Mouse (Mus musculus) kidney, postnatal 0 days (tissue): ENCODE results near the gene Edc3. TPM values are rescaled to one million over a fixed set of nuclear protein-coding genes. Genes with fewer than 3 reads are reported as not detected.

Source experiments
- ATAC-seq: fragments of 200-750 bp; cut with Nextera tagmentation; replicated peaks from 2 replicates; pipeline ENCODE4 v1.8.0; 2017; ENCODE audit warnings: low read depth, moderate number of reproducible peaks, moderate TSS enrichment, moderate library complexity; ENCODE audit not compliant: low FRiP score
- DNase-seq: peaks from one replicate; pipeline ENCODE4 v3.0.0-alpha.2; 2016; ENCODE audit warnings: low spot score
- H3K27ac ChIP-seq: fragments of 300-500 bp; sonication (generic); 2 replicates; pipeline ENCODE4 v1.5.1; 2014; ENCODE audit warnings: mild to moderate bottlenecking
- H3K27me3 ChIP-seq: fragments of 300-500 bp; sonication (generic); 2 replicates; pipeline ENCODE4 v1.6.1; 2014; ENCODE audit warnings: low read length, mixed read lengths; ENCODE audit not compliant: insufficient read depth
- H3K36me3 ChIP-seq: fragments of 300-500 bp; sonication (generic); 2 replicates; pipeline ENCODE4 v1.6.1; 2014; ENCODE audit warnings: low read length, mixed read lengths; ENCODE audit not compliant: insufficient read depth
- H3K4me1 ChIP-seq: fragments of 300-500 bp; sonication (generic); replicated peaks from 2 replicates; pipeline ENCODE4 v1.6.1; 2014; ENCODE audit warnings: antibody characterized with exemption, low read length, mixed read lengths; ENCODE audit not compliant: insufficient read depth
- H3K4me2 ChIP-seq: fragments of 300-500 bp; sonication (generic); 2 replicates; pipeline ENCODE4 v1.6.1; 2014; ENCODE audit warnings: mild to moderate bottlenecking, low read length, moderate library complexity, mixed read lengths
- H3K4me3 ChIP-seq: fragments of 300-500 bp; sonication (generic); replicated peaks from 2 replicates; pipeline ENCODE4 v1.5.1; 2014; ENCODE audit warnings: low read depth, low read length
- H3K9ac ChIP-seq: fragments of 300-500 bp; sonication (generic); 2 replicates; pipeline ENCODE4 v1.6.1; 2014; ENCODE audit warnings: low read depth, low read length
- H3K9me3 ChIP-seq: fragments of 300-500 bp; sonication (generic); replicated peaks from 2 replicates; pipeline ENCODE4 v1.6.1; 2016; ENCODE audit warnings: low read length, inconsistent platforms, mixed read lengths
- CTCF ChIP-seq: IDR thresholded peaks from 2 replicates; pipeline ENCODE4 v1.5.1; 2016; ENCODE audit warnings: antibody characterized with exemption, low read depth, mild to moderate bottlenecking, moderate library complexity
- WGBS: fragments of 180-500 bp; shearing (Covaris S2); extraction: QIAGEN DNeasy Blood & Tissue Kit; methylation state at CpG from one replicate; pipeline ENCODE4 v1.1.7; 2014; 5-methylcytosine and 5-hydroxymethylcytosine counted together
- polyA plus RNA-seq: library from polyadenylated mRNA; unstranded; fragments of >200 nt; fragmentation: Nextera tagmentation; extraction: Ambion mirVana; gene quantifications from 2 replicates; pipeline ENCODE4 v1.2.1, GENCODE M21; 2015

The Edc3 gene
- polyA plus RNA-seq, 1 experiment from 2014 or later = 23.1 TPM

GRCm38 (mm10) chr9:57712194-57712593, 3.9 kb downstream of the Edc3 start:
- 72% methylated on average over 2 of the region's 2 CpGs for WGBS
- Histone ChIP-seq H3K4me1 (peaks cover 7% of the 10 kb centered on the region; the same call in 1 of the 2 replicates), H3K9me3 (no peaks in the 10 kb centered on the region), H3K27me3 (no peaks in the 10 kb centered on the region), H3K27ac (no peak overlapping the region), H3K9ac (no peak overlapping the region), H3K36me3 (peaks cover 26% of the 10 kb centered on the region), H3K4me2 (no peak overlapping the region), H3K4me3 (no peak overlapping the region)
- DNase-seq (no peak), ATAC-seq (no peak)
- peak; percentile 38; the same call in 1 of the 2 replicates for TF ChIP-seq CTCF

GRCm38 (mm10) chr9:57718408-57718807, 10.1 kb downstream of the Edc3 start:
- H3K4me2 ChIP-seq = no peak overlapping the region
- ATAC-seq (no peak), DNase-seq (no peak)
- no peaks in the 10 kb centered on the region for H3K9me3 ChIP-seq
- WGBS = 90% methylated on average over 7 of the region's 7 CpGs
- no peak overlapping the region for H3K4me3 ChIP-seq
- H3K36me3 ChIP-seq = peaks cover 41% of the 10 kb centered on the region
- H3K27ac ChIP-seq = no peak overlapping the region
- H3K27me3 ChIP-seq = no peaks in the 10 kb centered on the region
- H3K4me1 ChIP-seq = no peaks in the 10 kb centered on the region
- no peak for TF ChIP-seq CTCF
- no peak overlapping the region for H3K9ac ChIP-seq

- H3K36me3 ChIP-seq = peaks cover 28% of the 10 kb centered on the region
Measured at GRCm38 (mm10) chr9:57720736-57721135, 12.4 kb downstream of the Edc3 start.

GRCm38 (mm10) chr9:57722371-57722770, 14.0 kb downstream of the Edc3 start:
- no peak overlapping the region for H3K4me3 ChIP-seq
- DNase-seq = no peak
- no peaks in the 10 kb centered on the region for H3K9me3 ChIP-seq
- peaks cover 23% of the 10 kb centered on the region; the same call in 1 of the 2 replicates for H3K36me3 ChIP-seq
- no peaks in the 10 kb centered on the region for H3K27me3 ChIP-seq
- no peak overlapping the region for H3K4me2 ChIP-seq
- TF ChIP-seq CTCF = no peak
- H3K27ac ChIP-seq = no peak overlapping the region
- H3K9ac ChIP-seq = no peak overlapping the region
- no peak for ATAC-seq
- 91% methylated on average over 1 of the region's 1 CpGs for WGBS
- no peaks in the 10 kb centered on the region for H3K4me1 ChIP-seq

More at GRCm38 (mm10) chr9:57720736-57721135, 12.4 kb downstream of the Edc3 start:
- Histone ChIP-seq H3K27ac (no peak overlapping the region), H3K4me1 (no peaks in the 10 kb centered on the region), H3K4me2 (no peak overlapping the region), H3K4me3 (no peak overlapping the region), H3K9ac (no peak overlapping the region), H3K9me3 (no peaks in the 10 kb centered on the region), H3K27me3 (no peaks in the 10 kb centered on the region)
- TF ChIP-seq CTCF = no peak
- WGBS = 90% methylated on average over 3 of the region's 3 CpGs
- DNase-seq = no peak
- ATAC-seq = no peak

GRCm38 (mm10) chr9:57723315-57723715, 15.0 kb downstream of the Edc3 start:
- no peaks in the 10 kb centered on the region for H3K27me3 ChIP-seq
- H3K9ac ChIP-seq = no peak overlapping the region
- H3K36me3 ChIP-seq = peaks cover 20% of the 10 kb centered on the region; the same call in 1 of the 2 replicates
- 0 out of 2 replicates have a peak overlapping the region, but pooled peaks have one; percentile 19 for H3K27ac ChIP-seq
- no peak overlapping the region for H3K4me3 ChIP-seq
- no peaks in the 10 kb centered on the region for H3K9me3 ChIP-seq
- TF ChIP-seq CTCF = no peak
- peak; percentile 9 for DNase-seq
- 72% methylated on average over 5 of the region's 5 CpGs for WGBS
- H3K4me1 ChIP-seq = no peaks in the 10 kb centered on the region
- H3K4me2 ChIP-seq = no peak overlapping the region
- no peak for ATAC-seq

GRCm38 (mm10) chr9:57723796-57724195, 15.5 kb downstream of the Edc3 start:
- DNase-seq = no peak

GRCm38 (mm10) chr9:57724701-57725100, 16.4 kb downstream of the Edc3 start:
- Histone ChIP-seq H3K4me3 (no peak overlapping the region), H3K27ac (no peak overlapping the region), H3K4me2 (no peak overlapping the region), H3K4me1 (no peaks in the 10 kb centered on the region), H3K27me3 (no peaks in the 10 kb centered on the region), H3K9me3 (no peaks in the 10 kb centered on the region), H3K9ac (no peak overlapping the region), H3K36me3 (peaks cover 16% of the 10 kb centered on the region)
- TF ChIP-seq CTCF = no peak
- DNase-seq (no peak), ATAC-seq (no peak)
- WGBS = 95% methylated on average over 3 of the region's 3 CpGs

More at GRCm38 (mm10) chr9:57723796-57724195, 15.5 kb downstream of the Edc3 start:
- no peaks in the 10 kb centered on the region for H3K9me3 ChIP-seq
- no peaks in the 10 kb centered on the region for H3K4me1 ChIP-seq
- WGBS = 86% methylated on average over 5 of the region's 5 CpGs
- H3K36me3 ChIP-seq = peaks cover 16% of the 10 kb centered on the region; the same call in 1 of the 2 replicates
- no peak overlapping the region for H3K4me3 ChIP-seq
- H3K27me3 ChIP-seq = no peaks in the 10 kb centered on the region
- TF ChIP-seq CTCF = no peak
- H3K4me2 ChIP-seq = no peak overlapping the region
- no peak overlapping the region for H3K9ac ChIP-seq
- ATAC-seq = no peak
- H3K27ac ChIP-seq = 0 out of 2 replicates have a peak overlapping the region, but pooled peaks have one; percentile 19
